Mouse (Mus musculus) c-Kit-negative CD71-positive TER-119-positive erythroid progenitor cells, embryonic 14.5 days (primary cell): ENCODE measurements around the gene Ugp2.

Experiments
- DNase-seq: peaks from one replicate; pipeline ENCODE4 v3.0.0-alpha.2; 2013; ENCODE audit warnings: low read depth, low spot score

Gene Ugp2

GRCm38 (mm10) chr11:21371122-21371806 lies at the start of gene Ugp2:
TSS of gene Ugp2 (minus strand) at chr11:21371201.
- peak; percentile 73 for DNase-seq

GRCm38 (mm10) chr11:21414911-21415381 lies 43.9 kb upstream of the Ugp2 start:
- no peak for DNase-seq

- no peak for DNase-seq
These were observed 35.7 kb upstream of the Ugp2 start for GRCm38 (mm10) chr11:21406668-21407067.

GRCm38 (mm10) chr11:21406141-21406540 lies 35.1 kb upstream of the Ugp2 start:
- no peak for DNase-seq

- DNase-seq: no peak
These were observed 32.9 kb upstream of the Ugp2 start for GRCm38 (mm10) chr11:21403877-21404276.

- DNase-seq: no peak
These were observed 31.7 kb upstream of the Ugp2 start for GRCm38 (mm10) chr11:21402481-21403254.

GRCm38 (mm10) chr11:21401248-21401647 lies 30.2 kb upstream of the Ugp2 start:
- DNase-seq: no peak

GRCm38 (mm10) chr11:21399186-21399681 lies 28.2 kb upstream of the Ugp2 start:
- no peak for DNase-seq

- no peak for DNase-seq
These were observed 27.5 kb upstream of the Ugp2 start for GRCm38 (mm10) chr11:21398464-21398863.

- DNase-seq: no peak
These were observed 15.8 kb upstream of the Ugp2 start for GRCm38 (mm10) chr11:21386790-21387189.

GRCm38 (mm10) chr11:21374096-21374495 lies 3.1 kb upstream of the Ugp2 start:
- DNase-seq: no peak

GRCm38 (mm10) chr11:21370399-21371121 lies 441 bp downstream of the Ugp2 start:
- peak; percentile 9 for DNase-seq

GRCm38 (mm10) chr11:21369248-21370016 lies 1.6 kb downstream of the Ugp2 start:
- no peak for DNase-seq

GRCm38 (mm10) chr11:21368466-21368865 lies 2.5 kb downstream of the Ugp2 start:
- DNase-seq: no peak

GRCm38 (mm10) chr11:21363144-21363940 lies 7.7 kb downstream of the Ugp2 start:
- DNase-seq: no peak

- no peak for DNase-seq
These were observed 19.7 kb downstream of the Ugp2 start for GRCm38 (mm10) chr11:21351296-21351695.

- DNase-seq: no peak
These were observed 22.1 kb downstream of the Ugp2 start for GRCm38 (mm10) chr11:21348890-21349289.

GRCm38 (mm10) chr11:21346020-21346419 lies 25.0 kb downstream of the Ugp2 start:
- no peak for DNase-seq

GRCm38 (mm10) chr11:21343490-21343889 lies 27.5 kb downstream of the Ugp2 start:
- no peak for DNase-seq

- DNase-seq: no peak
These were observed 31.9 kb downstream of the Ugp2 start for GRCm38 (mm10) chr11:21339088-21339487.
